Mouse (Mus musculus): ENCODE results near the gene Sox8.

- no peak for TF ChIP-seq CTCF (conservative IDR thresholded peaks at IDR 0.05; ENCODE audit: insufficient read depth, insufficient read length, low read depth, low read length)
- no peak for TF ChIP-seq POLR2A (IDR thresholded peaks at IDR 0.05; ENCODE audit: low read depth, low read length)
These were observed 52.3 kb downstream of the Sox8 start for GRCm38 (mm10) chr17:25518144-25518543.
